Mouse (Mus musculus) embryo, embryonic 11 days (tissue): ENCODE results near the gene Lyg1.
"Not testable (repeated sequence)": the region's sequence is repeated elsewhere in the genome, so short reads cannot be mapped to it uniquely, and the experiment has no call there.

Experiments
- DNase-seq: peaks from one replicate; pipeline ENCODE4 v3.0.0-alpha.2; 2015

The Lyg1 gene

GRCm38 (mm10) chr1:37957659-37958058 is at the start of gene Lyg1:
Gene Lyg1, minus strand, starts transcription at chr1:37957759.
- DNase-seq, result no peak

- DNase-seq, result no peak
Measured at GRCm38 (mm10) chr1:38006741-38007140, 49.2 kb upstream of the Lyg1 start.

GRCm38 (mm10) chr1:38003046-38003445 is 45.5 kb upstream of the Lyg1 start:
- no peak for DNase-seq

DNA sequence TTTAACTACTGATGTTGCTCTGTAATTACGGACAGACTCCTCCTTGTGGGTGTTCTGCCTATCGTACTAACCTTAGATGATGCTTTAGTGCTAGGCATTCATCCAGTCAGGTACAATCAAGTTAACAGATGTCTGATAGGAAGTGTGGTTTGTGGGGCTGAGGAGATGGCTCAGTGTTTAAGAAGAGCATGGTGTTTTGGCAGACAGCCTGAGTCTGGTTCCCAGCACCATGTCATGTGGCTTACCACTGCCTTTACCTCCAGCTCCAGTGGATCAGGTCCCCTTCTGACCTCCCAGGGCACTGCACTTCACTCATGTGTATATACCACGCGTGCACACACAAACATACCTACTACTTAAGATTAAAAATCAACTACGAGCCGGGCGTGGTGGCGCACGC is 44.4 kb upstream of the Lyg1 start:
- no peak for DNase-seq

DNA sequence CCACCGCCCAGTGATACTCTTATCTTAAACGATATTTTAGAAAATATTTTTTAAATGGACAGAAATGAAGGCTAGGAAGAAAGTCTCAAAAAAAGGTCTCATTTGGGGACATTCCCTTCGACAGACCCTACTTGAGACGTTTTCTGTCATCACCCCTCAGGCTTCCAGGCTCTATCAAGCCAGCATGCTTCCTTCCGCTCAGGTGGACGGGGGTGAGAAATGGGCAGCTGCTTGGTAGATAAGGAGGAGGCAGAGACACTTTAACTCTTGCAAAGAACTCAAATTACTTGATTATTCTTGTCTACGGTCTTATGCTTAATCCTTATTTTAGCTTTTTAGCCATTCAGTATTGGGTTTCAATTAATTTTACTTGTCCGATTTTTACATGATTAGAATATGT is 43.3 kb upstream of the Lyg1 start:
- DNase-seq, result no peak

DNA sequence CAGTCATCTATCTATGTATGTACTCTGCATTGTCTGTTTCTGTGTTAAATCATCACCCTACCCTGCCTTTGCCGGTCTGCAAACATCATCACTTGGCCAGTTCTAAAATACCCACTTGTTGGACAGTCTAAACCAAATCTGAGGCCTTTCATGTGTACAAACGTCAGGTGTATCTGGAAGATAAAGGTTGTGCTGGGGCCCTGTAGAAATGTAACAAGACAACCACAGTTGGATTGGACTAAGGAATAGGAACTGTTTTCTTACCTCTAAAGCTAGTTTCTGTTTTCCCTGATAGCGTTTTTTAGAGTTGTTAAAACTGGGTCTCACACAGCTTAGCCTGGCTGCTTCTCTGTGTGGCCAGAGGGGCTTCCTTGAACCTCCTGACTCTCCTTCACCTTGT is 42.0 kb upstream of the Lyg1 start:
- DNase-seq, result no peak

DNA sequence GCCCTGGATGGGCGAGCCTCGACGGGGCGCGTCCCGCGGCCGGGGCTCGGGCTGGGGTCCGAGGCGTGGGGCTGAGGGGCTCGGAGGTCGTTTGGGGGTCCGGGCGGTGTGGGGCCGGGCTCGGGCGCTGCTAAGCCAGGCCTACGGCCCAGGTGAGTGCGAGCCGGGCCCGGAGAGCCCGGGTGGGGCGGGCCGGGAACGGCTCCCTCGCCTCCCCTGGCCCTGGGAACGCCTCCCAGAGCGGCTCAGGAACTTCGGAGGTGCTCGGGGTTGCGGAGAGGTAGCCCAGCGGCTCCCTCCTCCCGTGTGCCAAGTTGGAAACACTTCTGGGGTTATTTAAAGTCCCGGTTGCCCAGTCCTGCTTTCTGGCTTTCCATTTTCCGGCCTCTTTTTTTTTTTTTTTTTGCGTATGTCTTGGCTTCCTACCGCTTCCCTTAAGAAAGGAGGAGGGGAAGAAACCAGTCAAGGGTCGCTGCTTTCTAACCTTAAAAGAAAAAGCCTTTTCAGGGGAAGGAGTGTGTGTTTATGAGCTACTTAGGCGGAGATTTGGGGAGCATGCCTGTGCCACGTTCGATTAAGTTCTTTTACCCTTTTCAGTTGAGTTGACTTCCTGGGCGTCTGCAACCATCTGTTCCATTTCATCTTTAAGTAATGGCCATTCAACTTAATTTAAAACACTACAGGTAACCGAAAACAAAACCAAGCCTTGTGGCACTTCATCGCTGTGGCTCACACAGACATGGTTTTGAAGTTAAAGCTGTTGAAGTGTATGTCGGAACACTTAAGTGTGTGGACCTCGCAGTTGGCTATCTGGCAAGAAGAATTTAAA is 41.0 kb upstream of the Lyg1 start:
- DNase-seq, result peak; percentile 34

- DNase-seq, result peak; percentile 100
Measured at GRCm38 (mm10) chr1:37997867-37998266, 40.3 kb upstream of the Lyg1 start, which contains the start of the genes Txndc9 and Eif5b. Gene Txndc9, minus strand, starts transcription at chr1:37997893. Gene Eif5b, plus strand, starts transcription at chr1:37998010.

DNA sequence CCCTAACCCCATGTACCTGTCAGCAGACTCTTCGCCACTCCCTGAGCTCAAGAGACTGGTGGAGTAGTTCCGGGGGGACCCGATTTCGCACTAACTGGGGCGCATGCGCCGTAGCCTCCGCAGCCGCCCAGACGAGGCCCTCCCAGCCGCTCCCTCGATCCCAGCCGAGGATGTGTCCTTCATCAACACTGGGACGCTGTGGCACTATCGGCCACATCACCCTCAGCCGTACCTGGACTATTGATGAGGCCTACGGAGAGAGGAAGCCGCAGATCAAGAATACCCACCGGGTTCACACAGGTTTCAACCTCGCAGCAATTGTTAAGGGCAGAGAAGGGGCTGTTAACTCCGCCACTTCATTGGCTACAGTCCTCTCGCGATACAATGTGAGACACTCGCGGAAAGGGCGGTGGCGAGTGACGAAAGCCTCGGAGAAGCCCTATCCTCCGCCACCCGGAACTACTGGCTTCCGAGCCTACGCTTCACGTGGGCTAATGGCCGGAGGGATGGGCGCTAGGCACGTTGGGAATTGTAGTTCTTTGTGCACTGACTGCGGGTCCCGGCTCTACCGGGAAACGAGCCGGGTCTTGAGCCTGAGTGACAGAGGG is 39.4 kb upstream of the Lyg1 start:
- DNase-seq, result peak; percentile 99

DNA sequence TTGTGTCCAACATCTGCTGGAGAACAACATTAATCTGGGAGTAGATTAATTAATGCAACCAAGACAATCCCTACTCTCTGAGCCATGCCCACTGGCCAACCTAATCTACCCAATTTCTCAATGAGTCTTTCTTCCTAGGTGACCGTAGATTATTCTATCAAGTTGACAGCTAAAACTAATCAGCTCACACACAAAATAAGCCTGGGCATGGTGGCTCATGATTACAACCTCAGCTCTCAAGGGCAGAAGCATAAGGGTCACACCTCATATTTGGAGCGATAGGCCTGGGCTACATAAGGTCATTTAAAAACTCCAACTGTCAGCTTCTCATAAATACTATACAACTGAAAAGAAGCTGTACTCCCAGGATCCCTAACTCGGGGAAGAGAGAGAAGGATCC is 38.7 kb upstream of the Lyg1 start:
- no peak for DNase-seq

- no peak for DNase-seq
Measured at GRCm38 (mm10) chr1:37987856-37988255, 30.3 kb upstream of the Lyg1 start.

DNA sequence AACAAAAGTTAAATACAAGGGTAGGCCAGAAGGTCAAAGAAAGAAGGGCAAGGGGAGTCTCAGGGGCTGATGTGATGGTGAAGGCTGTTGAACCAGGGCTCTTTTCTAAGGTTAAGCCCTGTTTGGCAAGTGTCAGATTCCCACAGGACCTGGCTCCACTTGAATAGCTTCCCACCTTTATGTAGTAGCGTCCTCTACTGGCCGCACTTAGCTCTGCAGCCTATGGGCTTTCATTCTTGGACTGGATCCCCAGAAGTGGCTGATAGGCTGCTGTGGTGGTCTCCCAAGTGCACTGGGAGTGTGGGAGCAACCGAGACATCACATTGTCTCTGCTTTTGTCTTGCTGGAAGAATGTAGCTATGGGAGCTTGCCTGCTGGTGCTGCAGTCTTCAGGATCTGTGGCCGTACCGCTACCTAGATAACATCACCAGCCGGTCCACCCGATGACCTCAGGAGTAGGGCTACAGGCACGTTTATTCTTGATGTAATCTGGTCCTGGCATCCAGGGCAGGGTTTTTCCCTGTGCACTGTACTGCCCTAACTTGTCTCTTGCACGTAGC is 28.3 kb upstream of the Lyg1 start:
- peak; percentile 34 for DNase-seq

DNA sequence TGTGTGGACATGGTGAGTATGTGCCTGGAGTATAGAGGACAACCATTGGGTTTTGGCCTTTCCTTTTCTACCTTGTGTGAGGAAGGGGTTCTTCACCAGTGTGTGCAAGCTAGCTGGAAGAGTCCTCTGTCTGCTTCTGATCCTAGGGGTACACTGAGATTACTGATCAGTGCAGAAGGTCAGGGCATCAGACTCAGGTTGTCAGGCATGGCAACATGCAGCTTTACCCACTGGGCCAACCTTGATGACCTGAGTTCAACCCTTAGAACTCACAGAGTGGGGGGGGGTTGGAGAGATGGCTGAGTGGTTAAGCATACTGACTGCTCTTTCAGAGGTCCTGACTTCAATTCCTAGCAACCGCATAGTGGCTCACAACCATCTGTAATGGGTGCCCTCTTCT is 26.8 kb upstream of the Lyg1 start:
- no peak for DNase-seq

GRCm38 (mm10) chr1:37977303-37977702 is 19.7 kb upstream of the Lyg1 start:
- DNase-seq, result no peak

DNA sequence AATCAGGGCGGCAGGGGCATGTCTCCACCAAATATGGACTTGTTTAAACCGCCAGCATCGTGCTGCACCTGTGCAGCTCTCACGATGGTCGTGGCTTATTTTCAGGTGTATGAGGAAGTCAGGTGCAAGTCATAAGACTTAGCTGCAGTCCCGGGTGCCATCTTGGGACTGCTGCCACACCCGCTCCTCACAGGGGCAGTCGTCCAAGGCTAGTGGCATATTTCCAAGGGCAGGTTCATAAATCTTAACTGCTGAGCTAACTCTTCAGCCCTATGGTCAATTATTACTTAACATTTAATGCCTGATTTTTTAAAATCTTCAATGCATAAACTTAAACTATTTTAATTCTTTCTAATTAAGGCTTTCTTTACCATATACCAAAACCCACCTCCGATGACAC is 19.1 kb upstream of the Lyg1 start:
- DNase-seq, result not testable (repeated sequence)

- no peak for DNase-seq
Measured at GRCm38 (mm10) chr1:37971520-37971919, 14.0 kb upstream of the Lyg1 start.

GRCm38 (mm10) chr1:37968746-37969145 is 11.2 kb upstream of the Lyg1 start:
- DNase-seq, result no peak

DNA sequence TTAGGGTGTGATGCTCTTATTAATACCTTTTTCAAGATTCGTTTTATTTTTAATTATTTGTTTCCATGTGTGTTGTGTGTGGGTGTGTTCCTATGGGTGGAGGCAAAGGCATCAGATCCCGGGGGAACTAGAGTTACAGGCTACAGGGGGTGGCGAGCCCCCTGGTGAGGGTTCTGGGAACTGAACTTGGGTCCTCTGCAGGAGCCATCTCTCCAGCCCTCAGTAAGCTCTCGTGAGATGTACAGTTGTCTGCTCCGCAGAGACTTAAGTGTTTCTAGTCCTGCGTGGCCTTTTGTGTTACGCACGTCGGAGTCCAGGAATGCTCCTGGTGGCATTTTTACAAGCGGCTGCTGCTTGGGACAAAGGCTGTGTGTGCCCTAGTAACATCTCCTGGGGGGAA is 8.0 kb upstream of the Lyg1 start:
- DNase-seq, result peak; percentile 5

GRCm38 (mm10) chr1:37959486-37959885 is 1.9 kb upstream of the Lyg1 start:
- DNase-seq, result no peak

DNA sequence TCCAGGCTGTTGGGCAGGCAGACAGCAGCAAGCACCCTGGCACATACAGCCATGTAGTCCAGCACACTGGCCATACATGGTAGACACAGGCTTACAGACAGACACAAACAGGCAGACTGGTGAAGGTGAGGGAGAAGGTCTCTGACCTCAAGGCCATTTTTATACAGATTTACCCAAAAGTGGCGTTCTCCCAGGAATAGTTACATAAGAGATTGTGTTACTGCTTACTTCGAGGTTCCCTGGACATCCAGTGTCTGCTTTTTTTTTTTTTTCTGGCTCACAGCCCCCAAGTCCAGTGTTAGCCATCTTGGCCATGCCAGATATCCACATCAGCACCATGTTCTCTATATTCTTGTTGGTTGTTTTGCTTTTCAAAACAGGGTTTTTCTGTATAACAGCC is 957 bp upstream of the Lyg1 start:
- DNase-seq, result no peak

GRCm38 (mm10) chr1:37956690-37957431 is 698 bp downstream of the Lyg1 start:
- no peak for DNase-seq

- no peak for DNase-seq
Measured at GRCm38 (mm10) chr1:37955251-37955650, 2.3 kb downstream of the Lyg1 start.

- no peak for DNase-seq
Measured at GRCm38 (mm10) chr1:37954786-37955185, 2.8 kb downstream of the Lyg1 start.
